13 mouse cellular contexts compared by ENCODE assay signal in the genomic region with DNA sequence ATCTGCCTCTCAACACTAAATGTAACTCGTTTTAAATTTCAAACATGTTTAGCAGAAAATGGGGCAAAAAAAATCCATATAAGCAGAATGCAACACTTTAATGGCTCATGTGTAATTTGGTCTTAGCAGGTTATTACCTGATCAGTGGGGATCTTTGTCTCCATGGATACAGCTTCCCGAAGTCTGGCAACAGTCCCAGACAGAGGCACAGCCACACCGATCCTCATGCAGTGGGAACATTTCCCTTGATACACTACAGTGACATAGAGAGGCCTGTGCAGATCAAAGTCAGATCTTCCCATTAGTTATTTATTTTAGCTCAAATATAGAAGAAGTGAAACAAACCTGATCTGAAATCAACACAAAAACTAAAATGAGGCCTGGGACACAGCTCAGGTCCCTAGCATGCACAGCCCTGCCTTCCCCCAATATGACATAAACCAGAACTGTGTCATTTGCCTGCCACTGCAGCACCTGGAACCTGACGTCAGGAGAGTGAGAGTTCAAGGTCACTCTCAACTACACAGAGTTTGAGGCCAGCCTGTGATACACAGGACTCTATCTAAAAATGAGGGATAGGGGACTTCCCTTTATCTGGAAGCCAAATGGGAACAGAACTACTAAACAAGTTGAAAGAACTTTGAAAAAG. TPM values are rescaled to one million over a fixed set of nuclear protein-coding genes. Genes with fewer than 3 reads are reported as not detected.
DNase-seq lines count a peak whose midpoint lies in the region; ATAC-seq lines count a peak whose summit lies in the region.
"Had no signal": no experiment of that assay in that cellular context is flagged by ENCODE, and none has a peak within 500 bp of the region (broad histone marks: within the 10 kb centered on the region; RNA-seq: fewer than 3 reads in every experiment).

No protein-coding gene starts in this region.

- peaks cover 19% of the 10 kb centered on the region for H3K36me3 ChIP-seq in heart, embryonic 12.5 days

- no peak for DNase-seq in cerebellum, postnatal 4 days (ENCODE audit: low spot score in 2 of 2)
- peak; percentile 18 to 19 for DNase-seq in left cerebral cortex, postnatal 25 days (ENCODE audit: low spot score in 2 of 2)
- no peak for DNase-seq in left cerebral cortex, adult 9 months (ENCODE audit: low spot score in 2 of 2)
- DNase-seq in brain, adult 2 months (ENCODE audit: low read depth, low spot score): peak; percentile 69
- DNase-seq in kidney, adult 8-10 months: peak; percentile 14 to 20
- no peak for DNase-seq in ovary, postnatal 14 days (ENCODE audit: low spot score)
- DNase-seq: B cell, adult 2 months; heart, adult 2 months; lung, embryonic 14.5 days had no signal

- no peaks in the 10 kb centered on the region for H3K27me3 ChIP-seq in heart, embryonic 12.5 days (replicated peaks)
- H3K27me3 ChIP-seq: Patski had no signal

- WGBS in heart, embryonic 12.5 days: 54% methylated on average over 4 of the region's 4 CpGs

- 0 out of 2 replicates have a peak, but pooled peaks have one; percentile 40 for ATAC-seq in cerebellum, adult (ENCODE audit: insufficient number of reproducible peaks, low FRiP score, low TSS enrichment)
- no peak for ATAC-seq in heart, embryonic 12.5 days (ENCODE audit: insufficient number of reproducible peaks, low FRiP score)
- ATAC-seq: Patski had no signal

- intact Hi-C loops in left cerebral cortex, postnatal 25 days (cut with DNase I): no loop called here

- no peaks in the 10 kb centered on the region for H3K4me1 ChIP-seq in heart, embryonic 12.5 days (replicated peaks)

- H3K27ac ChIP-seq in heart, embryonic 12.5 days (ENCODE audit: poor library complexity, severe bottlenecking): no peak overlapping the region
- H3K27ac ChIP-seq: heart, adult 2 months had no signal

- H3K9ac ChIP-seq in heart, embryonic 12.5 days: no peak overlapping the region
- H3K9ac ChIP-seq: lung, embryonic 14.5 days had no signal

- no peak overlapping the region for H3K4me3 ChIP-seq in heart, embryonic 12.5 days
- H3K4me3 ChIP-seq: heart, adult 2 months; myocyte had no signal

- no peak overlapping the region for H3K4me2 ChIP-seq in heart, embryonic 12.5 days
- H3K4me2 ChIP-seq: lung, embryonic 14.5 days had no signal

- no peaks in the 10 kb centered on the region for H3K9me3 ChIP-seq in heart, embryonic 12.5 days (replicated peaks)

RNA-seq across cellular contexts. Expression of a gene that starts 29.8 kb away (rescaled TPM):
- 10 to 100 TPM; 76.3 to 78.6 TPM for total RNA-seq in left cerebral cortex, postnatal 25 days (2021)
- 1.9 and 2.4 TPM in 2 replicates for polyA plus RNA-seq in heart, embryonic 12.5 days (2016; fragmentation: Nextera tagmentation; extraction: Ambion mirVana)

RNA-seq across cellular contexts. Expression of a gene that starts 57.0 kb away (rescaled TPM):
- total RNA-seq in left cerebral cortex, postnatal 25 days (2021): not detected
- not detected in 2 replicates for polyA plus RNA-seq in heart, embryonic 12.5 days (2016; fragmentation: Nextera tagmentation; extraction: Ambion mirVana)
- total RNA-seq: heart, adult 2 months had no signal
- polyA plus RNA-seq: myocyte had no signal

Comparison
In these comparisons a context has a peak if more than half of its experiments do, and no peak if none do; other contexts are left out.
1. DNase-seq: peak in left cerebral cortex, postnatal 25 days (2 of 2), brain, adult 2 months (single experiment) and kidney, adult 8-10 months (2 of 2); none in cerebellum, postnatal 4 days (0 of 2), left cerebral cortex, adult 9 months (0 of 2) and ovary, postnatal 14 days (single experiment).